Mouse (Mus musculus) lung, embryonic 15.5 days (tissue): ENCODE data around the gene Sh3kbp1. TPM values are rescaled to one million over a fixed set of nuclear protein-coding genes. Genes with fewer than 3 reads are reported as not detected.
A peak's percentile ranks its signal among the peaks of the same experiment; 100 is the strongest.

Experiments
- ATAC-seq: fragments of 200-750 bp; cut with Nextera tagmentation; 2 replicates; pipeline ENCODE4 v1.8.0; 2017; ENCODE audit warnings: moderate number of reproducible peaks, borderline replicate concordance; ENCODE audit not compliant: low FRiP score, low TSS enrichment; ENCODE audit errors: extremely low read depth
- H3K27ac ChIP-seq: fragments of 300-500 bp; sonication (generic); 2 replicates; pipeline ENCODE4 v1.5.1; 2015; ENCODE audit warnings: moderate library complexity, mild to moderate bottlenecking, inconsistent platforms
- H3K27me3 ChIP-seq: fragments of 300-500 bp; sonication (generic); 2 replicates; pipeline ENCODE4 v1.6.1; 2015; ENCODE audit warnings: inconsistent platforms
- H3K36me3 ChIP-seq: fragments of 300-500 bp; sonication (generic); 2 replicates; pipeline ENCODE4 v1.6.1; 2015; ENCODE audit warnings: inconsistent platforms
- H3K4me1 ChIP-seq: fragments of 300-500 bp; sonication (generic); 2 replicates; pipeline ENCODE4 v1.6.1; 2015; ENCODE audit warnings: inconsistent platforms
- H3K4me2 ChIP-seq: fragments of 300-500 bp; sonication (generic); 2 replicates; pipeline ENCODE4 v1.6.1; 2015; ENCODE audit warnings: inconsistent platforms, mild to moderate bottlenecking, moderate library complexity
- H3K4me3 ChIP-seq: fragments of 300-500 bp; sonication (generic); 2 replicates; pipeline ENCODE4 v1.5.1; 2015; ENCODE audit warnings: mild to moderate bottlenecking, inconsistent platforms
- H3K9ac ChIP-seq: fragments of 300-500 bp; sonication (generic); 2 replicates; pipeline ENCODE4 v1.6.1; 2015; ENCODE audit warnings: inconsistent platforms
- H3K9me3 ChIP-seq: fragments of 300-500 bp; sonication (generic); 2 replicates; pipeline ENCODE4 v1.6.1; 2016; ENCODE audit warnings: inconsistent platforms
- WGBS: fragments of 180-500 bp; shearing (Covaris S2); methylation state at CpG from one replicate; pipeline ENCODE4 v1.1.7; 2015; 5-methylcytosine and 5-hydroxymethylcytosine counted together
- polyA plus RNA-seq: library from polyadenylated mRNA; unstranded; fragments of >200 nt; fragmentation: Nextera tagmentation; extraction: Ambion mirVana; gene quantifications from 2 replicates; pipeline ENCODE4 v1.2.1, GENCODE M21; 2015

The Sh3kbp1 gene
- polyA plus RNA-seq, 1 experiment from 2014 or later: 36.9 TPM

DNA sequence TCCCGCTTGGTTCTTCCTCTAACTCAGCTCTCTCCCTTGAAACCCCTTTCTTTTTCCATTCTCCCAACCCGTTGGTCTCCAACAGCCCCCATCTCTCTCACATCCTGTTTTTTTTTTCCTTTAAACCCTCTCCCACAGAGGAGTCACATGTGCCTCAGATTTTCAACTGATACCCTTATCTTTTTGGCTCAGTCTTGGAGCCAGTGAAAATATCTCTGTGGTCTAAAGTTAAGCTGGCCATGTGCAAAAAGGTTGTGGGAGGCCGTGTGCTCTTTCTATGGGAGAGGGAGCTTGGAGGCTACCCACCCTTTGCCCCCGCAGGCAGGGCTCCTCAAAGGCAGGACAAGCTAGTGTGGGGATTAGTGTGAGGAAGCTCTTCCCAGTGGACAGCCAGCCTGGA lies 12.9 kb downstream of the Sh3kbp1 start:
- no peaks in the 10 kb centered on the region for H3K36me3 ChIP-seq
- H3K4me2 ChIP-seq: no peak overlapping the region
- no peak overlapping the region for H3K27ac ChIP-seq
- WGBS: 70% methylated on average over 4 of the region's 4 CpGs
- no peaks in the 10 kb centered on the region for H3K4me1 ChIP-seq
- H3K9ac ChIP-seq: no peak overlapping the region
- ATAC-seq: no peak
- no peaks in the 10 kb centered on the region for H3K9me3 ChIP-seq
- no peak overlapping the region for H3K4me3 ChIP-seq
- H3K27me3 ChIP-seq: no peaks in the 10 kb centered on the region; the same call in 1 of the 2 replicates

DNA sequence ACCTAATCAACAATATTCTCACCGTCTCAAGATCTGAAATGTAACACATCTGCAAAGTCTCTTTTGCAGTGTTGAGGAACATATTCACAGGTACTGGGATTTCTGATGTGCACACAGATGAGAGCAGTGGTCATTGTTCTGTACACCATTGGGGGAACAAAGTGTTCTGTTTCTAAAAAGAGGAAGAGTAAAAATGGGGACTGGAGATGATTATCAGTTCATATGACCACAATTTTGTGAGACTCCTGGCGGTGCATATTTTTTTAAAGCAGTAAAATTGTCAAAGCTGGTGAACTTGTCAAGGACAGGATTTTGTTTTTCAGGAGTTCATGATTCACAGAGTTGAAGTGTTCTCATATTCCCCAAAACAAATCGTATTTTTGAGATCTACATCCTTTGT lies 18.2 kb downstream of the Sh3kbp1 start:
- H3K4me3 ChIP-seq: no peak overlapping the region
- 84% methylated on average over 3 of the region's 3 CpGs for WGBS

DNA sequence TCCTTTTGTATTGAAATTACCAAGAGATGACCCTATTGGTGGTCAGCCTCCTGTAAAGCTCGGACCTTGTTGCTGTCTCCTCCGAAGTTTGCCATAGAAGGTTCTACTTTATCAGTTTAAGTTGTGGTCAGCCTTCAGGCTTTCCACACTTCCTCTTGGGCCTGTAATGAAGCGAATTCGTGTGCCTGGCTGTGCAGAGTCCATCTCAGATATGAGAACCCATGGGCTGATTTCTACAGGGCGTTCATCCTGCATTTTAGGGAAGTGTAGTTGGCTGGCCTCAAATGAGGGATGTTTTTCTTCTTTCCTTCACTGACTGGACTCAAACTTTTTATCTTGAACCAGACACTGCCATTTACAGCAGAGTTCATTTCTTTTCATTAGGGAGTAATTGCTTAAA lies 20.5 kb downstream of the Sh3kbp1 start:
- no peak overlapping the region for H3K4me2 ChIP-seq
- WGBS: 77% methylated on average over 5 of the region's 5 CpGs
- H3K4me1 ChIP-seq: no peaks in the 10 kb centered on the region
- H3K36me3 ChIP-seq: no peaks in the 10 kb centered on the region
- no peak overlapping the region for H3K27ac ChIP-seq
- H3K9me3 ChIP-seq: no peaks in the 10 kb centered on the region
- H3K9ac ChIP-seq: no peak overlapping the region
- no peak overlapping the region for H3K4me3 ChIP-seq
- ATAC-seq: no peak
- H3K27me3 ChIP-seq: no peaks in the 10 kb centered on the region; the same call in 1 of the 2 replicates

More for the DNA sequence above, 18.2 kb downstream of the Sh3kbp1 start:
- ATAC-seq: no peak
- H3K9ac ChIP-seq: no peak overlapping the region
- H3K4me2 ChIP-seq: no peak overlapping the region
- H3K9me3 ChIP-seq: no peaks in the 10 kb centered on the region
- no peaks in the 10 kb centered on the region; the same call in 1 of the 2 replicates for H3K27me3 ChIP-seq
- H3K36me3 ChIP-seq: no peaks in the 10 kb centered on the region
- no peak overlapping the region for H3K27ac ChIP-seq
- no peaks in the 10 kb centered on the region for H3K4me1 ChIP-seq

DNA sequence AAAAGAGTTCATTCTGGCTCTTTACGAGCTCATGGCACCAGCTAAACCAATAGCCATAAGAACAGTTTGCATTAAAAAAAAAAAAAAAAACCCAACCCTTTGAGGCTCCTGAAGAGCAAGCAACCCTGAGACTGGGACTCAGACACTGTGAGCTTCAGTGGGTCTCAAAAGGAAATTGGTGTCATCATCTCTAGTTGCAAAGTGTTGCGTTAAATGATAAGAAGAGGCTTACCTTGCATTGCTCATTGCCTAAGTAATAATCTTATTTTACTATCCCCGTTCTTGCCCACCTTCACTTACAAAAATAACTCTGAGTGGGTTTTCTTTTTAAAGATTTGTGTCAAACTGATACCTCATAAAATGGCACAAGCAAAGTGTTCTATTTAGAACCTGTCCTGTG lies 21.5 kb downstream of the Sh3kbp1 start:
- H3K36me3 ChIP-seq: no peaks in the 10 kb centered on the region
- ATAC-seq: no peak
- H3K27me3 ChIP-seq: no peaks in the 10 kb centered on the region; the same call in 1 of the 2 replicates
- no peaks in the 10 kb centered on the region for H3K4me1 ChIP-seq
- no peak overlapping the region for H3K27ac ChIP-seq
- H3K9me3 ChIP-seq: no peaks in the 10 kb centered on the region
- no peak overlapping the region for H3K4me2 ChIP-seq
- WGBS: 86% methylated on average over 3 of the region's 3 CpGs
- no peak overlapping the region for H3K9ac ChIP-seq
- H3K4me3 ChIP-seq: no peak overlapping the region

DNA sequence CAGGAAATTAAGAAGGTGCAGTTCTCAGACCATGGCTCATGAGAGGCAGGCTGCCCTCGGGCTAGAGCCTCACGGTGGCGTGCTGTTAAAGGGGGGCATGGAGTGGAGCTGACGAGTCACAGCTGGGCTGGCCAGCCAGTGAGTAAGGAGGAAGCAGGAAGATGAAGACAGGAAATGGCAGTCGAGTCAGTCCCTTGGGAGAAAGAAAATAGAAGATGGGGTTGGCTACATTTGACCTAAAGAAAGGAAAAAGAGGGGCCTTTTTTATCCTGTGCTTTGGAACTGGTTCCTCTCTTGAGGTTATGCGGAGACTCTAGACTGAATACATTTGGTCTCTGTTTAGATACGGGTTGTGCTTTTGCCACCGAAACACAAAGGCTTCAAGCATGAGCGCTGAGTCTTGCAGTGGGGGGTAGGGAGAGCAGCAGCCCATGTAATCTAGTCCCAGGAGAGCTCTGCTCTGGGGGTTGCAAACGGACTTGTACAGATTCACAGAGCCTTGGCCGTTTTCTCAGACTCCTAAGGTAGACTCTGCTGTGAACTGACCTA lies 23.1 kb downstream of the Sh3kbp1 start:
- Histone ChIP-seq H3K9me3 (no peaks in the 10 kb centered on the region), H3K36me3 (no peaks in the 10 kb centered on the region), H3K4me3 (no peak overlapping the region), H3K9ac (no peak overlapping the region), H3K27ac (peak overlapping the region; percentile 29), H3K4me2 (no peak overlapping the region), H3K27me3 (no peaks in the 10 kb centered on the region; the same call in 1 of the 2 replicates), H3K4me1 (no peaks in the 10 kb centered on the region)
- ATAC-seq: 0 out of 2 replicates have a peak, but pooled peaks have one; percentile 64
- 47% methylated on average over 11 of the region's 11 CpGs for WGBS

DNA sequence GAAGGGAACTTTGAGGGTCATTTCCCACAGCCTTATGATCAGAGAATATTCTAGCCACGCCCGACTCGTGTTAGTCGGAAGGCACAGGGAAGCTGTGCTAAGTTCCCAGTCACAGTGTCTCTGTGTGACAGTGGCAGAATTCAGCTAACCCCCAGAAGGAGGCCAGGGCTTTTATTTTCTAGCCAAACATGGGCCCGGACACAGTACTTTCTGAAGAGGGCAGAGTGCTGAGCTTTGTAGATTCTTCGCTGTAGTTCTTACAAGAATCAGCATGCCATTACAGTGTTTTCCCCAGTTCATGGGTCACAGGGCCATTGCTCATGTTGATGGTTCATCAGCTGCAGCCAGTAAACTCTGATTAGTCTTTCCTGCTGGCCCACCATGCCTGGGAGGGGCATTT lies 23.7 kb downstream of the Sh3kbp1 start:
- 74% methylated on average over 6 of the region's 6 CpGs for WGBS
- Histone ChIP-seq H3K9ac (no peak overlapping the region), H3K36me3 (no peaks in the 10 kb centered on the region), H3K4me2 (no peak overlapping the region), H3K27me3 (no peaks in the 10 kb centered on the region; the same call in 1 of the 2 replicates), H3K4me3 (no peak overlapping the region), H3K4me1 (no peaks in the 10 kb centered on the region), H3K27ac (peak overlapping the region; percentile 29), H3K9me3 (no peaks in the 10 kb centered on the region)
- ATAC-seq: no peak; the same call in 1 of the 2 replicates

DNA sequence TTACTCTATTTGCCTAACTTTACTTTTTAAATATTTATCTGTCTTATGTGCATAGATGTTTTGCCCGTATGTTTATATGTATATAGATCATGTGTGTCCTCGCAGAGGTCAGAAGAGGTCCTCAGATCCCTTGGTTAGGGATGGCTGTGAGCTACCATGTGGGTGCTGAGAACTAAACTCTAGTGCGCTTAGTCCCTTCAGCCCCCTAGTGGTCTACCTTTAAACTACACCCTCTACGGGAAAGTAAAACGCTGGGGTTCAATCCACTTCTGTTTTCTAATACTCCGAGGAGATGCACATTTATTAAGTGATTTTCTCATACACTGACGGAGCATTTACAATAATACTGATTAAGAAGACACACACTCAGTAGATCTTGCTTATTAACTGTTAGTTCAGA lies 44.3 kb downstream of the Sh3kbp1 start:
- no peak overlapping the region for H3K4me2 ChIP-seq
- H3K36me3 ChIP-seq: no peaks in the 10 kb centered on the region
- no peak for ATAC-seq
- H3K27me3 ChIP-seq: peaks cover 4% of the 10 kb centered on the region; the same call in 1 of the 2 replicates
- H3K9ac ChIP-seq: no peak overlapping the region
- H3K4me1 ChIP-seq: no peaks in the 10 kb centered on the region
- WGBS: 85% methylated on average over 7 of the region's 7 CpGs
- H3K27ac ChIP-seq: no peak overlapping the region
- H3K4me3 ChIP-seq: no peak overlapping the region
- no peaks in the 10 kb centered on the region for H3K9me3 ChIP-seq

DNA sequence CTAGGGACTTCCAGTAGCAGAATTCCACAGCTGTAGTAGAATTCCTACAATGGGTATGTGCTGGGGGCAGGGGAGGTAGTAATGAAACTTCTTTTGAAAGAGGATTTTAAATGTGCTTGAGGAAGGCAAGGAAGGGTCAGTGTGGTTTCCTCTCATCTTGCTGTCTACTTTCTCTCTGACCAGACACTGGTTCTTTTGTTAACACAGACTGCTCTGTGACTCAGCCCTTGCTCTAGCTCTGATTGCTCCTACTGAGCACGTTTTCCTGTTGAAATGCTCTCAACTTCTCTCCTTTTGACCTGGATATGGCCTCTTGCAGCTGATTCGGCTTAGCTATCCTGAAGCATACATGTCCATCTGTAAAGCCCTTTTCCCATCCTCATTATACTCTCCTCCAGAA lies 45.4 kb downstream of the Sh3kbp1 start:
- H3K4me3 ChIP-seq: no peak overlapping the region
- ATAC-seq: no peak
- no peak overlapping the region for H3K4me2 ChIP-seq
- no peaks in the 10 kb centered on the region for H3K4me1 ChIP-seq
- no peaks in the 10 kb centered on the region for H3K9me3 ChIP-seq
- no peaks in the 10 kb centered on the region for H3K36me3 ChIP-seq
- H3K27ac ChIP-seq: no peak overlapping the region
- peaks cover 4% of the 10 kb centered on the region; the same call in 1 of the 2 replicates for H3K27me3 ChIP-seq
- H3K9ac ChIP-seq: no peak overlapping the region
- 34% methylated on average over 2 of the region's 2 CpGs for WGBS

DNA sequence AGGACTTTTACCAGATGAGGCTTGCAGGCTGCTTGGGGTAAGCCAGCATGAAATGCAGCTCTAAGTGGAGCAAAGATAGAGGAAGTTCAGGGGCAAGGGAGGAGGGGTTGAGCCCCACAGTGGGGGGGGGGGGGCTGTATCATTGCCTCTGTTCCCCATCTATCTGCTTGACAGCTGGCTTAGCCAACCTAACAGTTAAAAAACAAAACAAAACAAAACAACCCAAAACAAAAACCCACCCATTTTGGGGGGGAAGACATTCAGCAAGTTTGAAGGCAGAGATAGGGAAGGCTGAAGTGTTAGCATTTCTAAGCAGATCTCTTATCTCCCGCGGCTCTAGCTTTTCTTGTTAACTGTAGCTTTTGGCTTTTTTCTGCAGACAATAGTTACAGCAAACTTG lies 49.2 kb downstream of the Sh3kbp1 start:
- Histone ChIP-seq H3K27me3 (peaks cover 4% of the 10 kb centered on the region; the same call in 1 of the 2 replicates), H3K36me3 (no peaks in the 10 kb centered on the region), H3K4me3 (no peak overlapping the region), H3K9me3 (no peaks in the 10 kb centered on the region), H3K9ac (no peak overlapping the region), H3K27ac (no peak overlapping the region), H3K4me1 (no peaks in the 10 kb centered on the region), H3K4me2 (no peak overlapping the region)
- no peak for ATAC-seq
- 33% methylated on average over 2 of the region's 2 CpGs for WGBS

DNA sequence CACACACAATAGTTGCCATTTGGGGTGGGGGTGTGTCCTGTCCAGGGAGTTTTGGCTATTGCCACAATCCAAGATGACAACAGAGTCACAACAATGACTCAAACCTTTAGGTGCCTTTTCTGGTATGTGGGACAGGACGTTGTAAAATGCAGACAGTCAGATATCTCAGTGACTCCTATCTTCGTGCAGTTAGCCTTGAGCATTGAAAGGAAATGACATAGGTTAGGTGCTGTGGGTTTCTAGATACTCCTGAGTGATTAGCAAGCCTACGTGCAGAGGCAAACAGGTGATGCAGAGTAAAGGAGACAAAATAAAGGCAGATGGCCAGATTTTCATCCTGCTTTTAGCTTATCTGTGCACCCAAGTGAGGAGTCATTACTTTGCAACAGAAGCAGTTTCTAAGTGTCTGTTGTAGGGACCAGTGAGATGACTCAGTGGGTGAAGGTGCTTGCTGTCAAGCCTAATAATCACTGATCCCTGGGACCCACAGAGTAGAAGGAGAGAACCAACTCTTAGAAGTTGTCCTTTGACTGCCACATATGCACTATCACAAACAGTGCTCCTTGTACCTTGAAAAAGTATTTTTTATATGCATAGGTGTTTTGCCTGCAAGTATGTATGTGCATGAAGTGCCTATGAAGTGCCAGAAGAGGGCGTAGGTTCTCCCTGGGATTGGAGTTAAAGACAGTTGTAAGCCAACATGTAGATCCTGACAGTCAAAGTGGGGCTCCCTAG lies 50.7 kb downstream of the Sh3kbp1 start:
- H3K4me2 ChIP-seq: no peak overlapping the region
- ATAC-seq: no peak
- H3K4me1 ChIP-seq: no peaks in the 10 kb centered on the region
- H3K9ac ChIP-seq: no peak overlapping the region
- WGBS: 62% methylated on average over 4 of the region's 4 CpGs
- no peak overlapping the region for H3K27ac ChIP-seq
- no peak overlapping the region for H3K4me3 ChIP-seq
- peaks cover 4% of the 10 kb centered on the region; the same call in 1 of the 2 replicates for H3K27me3 ChIP-seq
- H3K9me3 ChIP-seq: no peaks in the 10 kb centered on the region
- H3K36me3 ChIP-seq: no peaks in the 10 kb centered on the region

DNA sequence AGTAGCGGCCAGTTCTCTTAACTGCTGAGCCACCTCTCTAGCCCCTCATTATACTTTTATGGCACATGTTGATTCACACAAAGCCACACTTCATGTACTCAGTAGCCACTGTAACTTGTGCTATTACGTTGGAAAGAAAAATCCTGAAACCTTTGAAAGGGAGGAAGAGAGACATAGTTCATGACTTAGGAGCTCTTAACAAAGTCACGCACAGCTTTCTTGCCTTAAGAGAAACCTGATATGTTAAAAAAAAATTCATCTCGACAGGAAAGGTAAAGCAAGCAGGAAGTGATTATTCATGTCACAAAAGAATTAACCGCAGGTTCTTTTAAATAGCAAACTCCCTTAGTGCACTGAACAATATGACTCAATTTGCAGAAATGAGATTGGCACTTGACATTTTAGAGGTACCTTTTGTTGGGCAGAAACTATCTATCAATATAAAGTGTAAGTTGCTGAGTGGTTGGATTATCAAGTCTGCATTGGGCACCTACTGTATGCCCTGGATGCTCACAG lies 51.3 kb downstream of the Sh3kbp1 start:
- no peaks in the 10 kb centered on the region for H3K9me3 ChIP-seq
- peaks cover 4% of the 10 kb centered on the region; the same call in 1 of the 2 replicates for H3K27me3 ChIP-seq
- no peak overlapping the region for H3K27ac ChIP-seq
- H3K36me3 ChIP-seq: no peaks in the 10 kb centered on the region
- H3K4me3 ChIP-seq: no peak overlapping the region
- H3K4me1 ChIP-seq: no peaks in the 10 kb centered on the region
- H3K4me2 ChIP-seq: no peak overlapping the region
- WGBS: 69% methylated on average over 5 of the region's 5 CpGs
- no peak for ATAC-seq
- no peak overlapping the region for H3K9ac ChIP-seq

DNA sequence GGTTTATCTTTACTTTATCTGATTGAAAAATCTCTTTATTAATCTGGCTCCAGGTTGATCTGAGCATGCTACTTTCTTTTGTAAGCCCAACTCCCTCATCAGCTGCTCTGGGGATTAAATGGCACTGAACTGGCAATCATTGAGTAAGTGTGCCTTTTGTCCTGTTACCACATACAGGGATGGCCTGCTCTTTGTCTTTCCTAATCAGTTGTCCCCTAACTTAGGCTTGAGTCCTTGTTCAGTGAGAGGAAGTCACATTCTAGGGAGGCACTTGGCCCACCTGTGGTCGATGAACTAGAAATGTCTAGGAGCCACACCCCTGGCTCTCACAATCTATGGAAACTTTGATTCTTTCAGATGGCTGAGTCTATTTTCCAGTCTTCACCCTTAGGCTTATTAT lies 58.4 kb downstream of the Sh3kbp1 start:
- H3K4me2 ChIP-seq: no peak overlapping the region

More for the DNA sequence above, 58.4 kb downstream of the Sh3kbp1 start:
- no peaks in the 10 kb centered on the region for H3K4me1 ChIP-seq
- H3K27me3 ChIP-seq: no peaks in the 10 kb centered on the region
- WGBS: 40% methylated on average over 1 of the region's 1 CpGs
- no peaks in the 10 kb centered on the region for H3K9me3 ChIP-seq
- no peaks in the 10 kb centered on the region for H3K36me3 ChIP-seq
- no peak overlapping the region for H3K4me3 ChIP-seq
- no peak overlapping the region for H3K27ac ChIP-seq
- ATAC-seq: no peak
- H3K9ac ChIP-seq: no peak overlapping the region
